Mouse (Mus musculus): Measurements from ENCODE around the gene Prpsap2.
"Not testable (repeated sequence)": the region's sequence is repeated elsewhere in the genome, so short reads cannot be mapped to it uniquely, and the experiment has no call there.

The Prpsap2 gene

GRCm38 (mm10) chr11:61761584-61762407 lies at the start of gene Prpsap2:
Gene Prpsap2 (minus strand): TSS chr11:61762088.
- peak; percentile 99 for DNase-seq (ENCODE audit: low read depth)

- no peak for DNase-seq (ENCODE audit: low read depth)
Measured at GRCm38 (mm10) chr11:61809793-61810192, 47.9 kb upstream of the Prpsap2 start.

- no peak for DNase-seq (ENCODE audit: low read depth)
Measured at GRCm38 (mm10) chr11:61808551-61809117, 46.7 kb upstream of the Prpsap2 start.

DNA sequence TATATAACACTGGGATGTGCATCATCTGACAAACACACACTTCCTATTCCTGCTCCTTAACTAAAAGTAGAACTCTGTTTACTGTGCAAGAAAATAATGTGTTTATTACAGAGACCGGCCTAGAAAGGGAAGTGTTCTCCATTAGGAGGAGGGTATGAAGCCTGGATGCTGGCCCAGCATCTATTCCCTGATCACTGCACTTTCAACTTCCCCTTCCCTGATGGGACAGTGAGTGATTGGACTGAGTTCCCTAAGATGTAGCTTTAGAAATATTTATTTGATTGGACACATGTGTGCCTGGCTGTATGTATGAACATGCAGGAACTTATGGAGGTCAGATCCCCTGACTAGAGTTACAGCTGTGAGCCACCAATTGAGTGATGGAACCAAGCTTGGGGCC lies 31.6 kb upstream of the Prpsap2 start:
- DNase-seq (ENCODE audit: low read depth) = no peak

DNA sequence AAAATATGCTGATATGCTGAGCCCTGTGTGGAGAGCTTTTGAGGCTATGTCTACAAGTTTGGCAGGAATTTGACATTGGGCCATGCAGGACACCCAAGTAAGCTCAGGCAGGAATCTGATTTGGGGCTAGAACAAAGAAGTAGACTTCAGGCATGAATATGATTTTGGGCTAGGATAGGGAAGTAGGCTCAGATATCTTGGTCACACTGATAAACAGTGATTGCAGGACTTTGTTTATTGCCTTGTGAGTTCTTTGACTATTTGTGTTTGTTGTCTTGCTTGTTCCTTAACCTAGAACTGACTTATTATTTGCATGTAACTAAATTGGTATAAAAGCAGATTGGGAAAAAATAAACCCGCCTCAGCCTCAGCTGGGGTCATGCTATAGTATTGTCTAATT lies 26.7 kb upstream of the Prpsap2 start:
- DNase-seq (ENCODE audit: low read depth) = no peak

- DNase-seq (ENCODE audit: low read depth) = not testable (repeated sequence)
Measured at GRCm38 (mm10) chr11:61782526-61782925, 20.6 kb upstream of the Prpsap2 start.

GRCm38 (mm10) chr11:61774551-61775149 lies 12.8 kb upstream of the Prpsap2 start:
- DNase-seq (ENCODE audit: low read depth) = no peak

DNA sequence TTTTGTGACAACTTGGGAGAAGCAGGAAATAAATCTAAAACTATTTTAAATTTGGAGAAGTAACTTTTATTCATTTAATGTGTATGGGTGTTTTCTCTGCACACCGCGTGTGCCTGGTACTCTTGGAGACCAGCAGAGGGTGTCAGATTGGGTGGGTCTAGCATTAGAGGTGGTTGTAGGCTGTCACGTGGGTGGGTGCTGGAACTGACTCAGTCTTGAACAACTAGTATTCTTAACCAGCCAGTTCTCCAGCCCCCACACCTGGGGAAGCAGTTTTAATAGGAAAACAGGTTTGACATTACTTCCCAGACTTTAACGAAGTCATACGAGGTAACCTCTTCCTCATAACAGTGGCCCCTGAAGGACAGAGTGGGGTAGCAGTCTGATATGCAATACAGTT lies 1.4 kb downstream of the Prpsap2 start:
- DNase-seq (ENCODE audit: low read depth) = peak; percentile 31

DNA sequence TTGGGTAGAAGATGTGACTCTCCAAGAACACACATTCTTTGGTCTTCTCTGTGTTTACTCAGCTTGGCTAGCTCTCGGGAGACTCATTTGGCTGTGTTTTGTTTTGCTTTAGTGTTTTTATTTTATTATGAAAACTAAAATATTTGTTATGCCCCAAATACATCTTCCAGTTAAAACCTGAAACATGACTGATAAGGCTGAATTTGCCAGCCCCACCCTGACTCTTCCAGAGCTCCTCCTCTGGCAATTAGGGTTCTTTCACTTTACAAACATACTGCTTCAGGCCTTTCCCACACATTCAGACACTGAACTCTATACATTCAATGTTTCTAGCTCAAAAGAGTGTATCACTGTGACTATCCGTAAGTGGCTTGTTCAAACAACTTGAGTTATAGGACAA lies 4.7 kb downstream of the Prpsap2 start:
- no peak for DNase-seq (ENCODE audit: low read depth)

DNA sequence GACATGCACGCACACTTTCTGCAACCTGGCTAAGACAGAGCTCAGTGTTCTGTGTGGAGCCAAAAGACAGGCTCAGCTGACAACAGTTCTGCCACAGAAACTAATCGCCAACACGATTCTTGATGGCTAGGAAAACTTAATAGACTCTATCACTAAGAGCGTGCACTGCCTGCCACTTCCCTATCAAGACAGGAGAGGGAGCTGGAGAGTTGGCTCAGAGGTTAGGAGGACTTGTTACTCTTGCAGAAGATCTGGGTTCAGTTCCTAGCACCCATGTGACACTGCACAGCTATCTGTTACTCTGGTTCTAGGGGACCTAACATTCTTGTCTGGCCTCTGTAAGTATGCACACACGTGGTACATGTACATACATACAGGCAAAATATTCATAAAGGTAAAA lies 10.3 kb downstream of the Prpsap2 start:
- no peak for DNase-seq (ENCODE audit: low read depth)

- no peak for DNase-seq (ENCODE audit: low read depth)
Measured at GRCm38 (mm10) chr11:61747161-61747560, 14.7 kb downstream of the Prpsap2 start.

- no peak for DNase-seq (ENCODE audit: low read depth)
Measured at GRCm38 (mm10) chr11:61745781-61746180, 16.1 kb downstream of the Prpsap2 start.

DNA sequence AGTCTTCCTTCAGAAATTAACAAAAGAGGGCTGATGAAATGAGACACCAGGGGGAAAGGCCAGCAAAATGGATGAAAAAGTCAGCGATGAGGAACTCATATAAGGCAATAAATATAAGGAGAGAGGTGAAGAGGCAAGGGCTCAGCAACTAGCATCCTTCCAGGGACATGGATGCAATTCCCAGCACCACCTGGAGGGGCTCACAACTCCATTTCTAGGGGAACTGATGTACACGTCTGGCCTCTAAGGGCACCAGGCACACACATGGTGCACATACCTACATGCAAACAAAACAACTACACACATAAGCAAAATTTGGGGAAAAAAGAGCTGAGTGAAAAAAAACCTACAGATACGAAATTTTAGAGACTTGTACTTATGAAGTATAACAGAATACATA lies 17.4 kb downstream of the Prpsap2 start:
- no peak for DNase-seq (ENCODE audit: low read depth)

GRCm38 (mm10) chr11:61743768-61744167 lies 18.1 kb downstream of the Prpsap2 start:
- no peak for DNase-seq (ENCODE audit: low read depth)

GRCm38 (mm10) chr11:61740500-61740899 lies 21.4 kb downstream of the Prpsap2 start:
- no peak for DNase-seq (ENCODE audit: low read depth)

DNA sequence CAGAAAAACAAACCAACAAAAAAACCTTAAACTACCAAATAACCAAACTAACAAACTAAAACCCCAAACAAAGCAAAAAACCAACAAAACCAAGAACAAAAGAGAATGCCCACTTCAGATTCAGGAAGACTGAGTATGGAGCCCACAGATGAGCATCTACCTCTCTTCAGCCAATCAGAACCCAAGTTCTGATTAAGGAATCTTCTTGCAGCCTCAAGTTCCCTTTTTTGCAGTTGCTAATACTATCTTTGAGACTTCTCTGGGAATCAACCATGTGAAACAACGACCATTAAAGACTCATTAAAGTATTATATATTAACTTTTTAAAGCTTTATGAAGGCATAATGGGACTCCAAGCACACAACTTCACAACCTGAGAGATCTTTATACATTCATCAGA lies 24.6 kb downstream of the Prpsap2 start:
- DNase-seq (ENCODE audit: low read depth) = no peak

DNA sequence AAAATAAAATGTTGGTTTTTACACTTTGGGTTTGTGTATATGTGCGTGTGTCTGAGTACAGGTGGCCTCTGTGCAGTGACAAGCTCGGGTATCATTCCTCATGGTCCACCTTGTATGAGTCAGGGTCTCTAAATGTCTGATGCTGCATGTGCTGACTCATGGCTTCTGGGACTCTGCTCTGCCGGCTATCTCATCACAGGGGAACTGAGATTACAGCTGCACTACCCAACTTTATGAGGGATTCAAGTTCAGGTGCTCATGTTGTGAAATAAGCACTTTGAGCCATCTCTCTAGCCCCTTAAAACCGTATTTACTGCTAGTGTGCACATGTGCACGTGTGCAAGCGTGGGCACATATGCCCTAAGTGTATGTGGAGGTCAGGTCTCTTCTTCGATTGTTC lies 29.2 kb downstream of the Prpsap2 start:
- no peak for DNase-seq (ENCODE audit: low read depth)

DNA sequence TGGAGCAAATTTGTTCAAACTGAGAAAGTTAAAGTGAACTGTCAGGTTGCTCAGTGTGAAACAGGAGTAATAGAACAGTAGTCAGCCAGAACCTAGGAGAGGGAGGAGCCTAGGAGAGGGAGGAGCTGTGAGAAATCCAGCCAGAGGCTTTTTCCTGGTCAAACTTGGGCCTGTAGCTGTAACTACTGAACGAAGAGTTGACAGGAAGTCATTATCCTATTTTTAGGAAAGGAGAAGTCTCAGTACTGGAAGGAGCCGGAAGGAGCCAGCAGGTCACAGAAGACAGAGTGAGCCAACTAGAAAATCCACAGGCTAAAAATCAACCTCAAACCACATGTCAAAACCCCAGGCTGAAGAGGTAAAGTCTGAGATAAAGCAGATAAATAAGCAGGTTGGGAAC lies 33.9 kb downstream of the Prpsap2 start:
- no peak for DNase-seq (ENCODE audit: low read depth)

GRCm38 (mm10) chr11:61722077-61722476 lies 39.8 kb downstream of the Prpsap2 start:
- no peak for DNase-seq (ENCODE audit: low read depth)

DNA sequence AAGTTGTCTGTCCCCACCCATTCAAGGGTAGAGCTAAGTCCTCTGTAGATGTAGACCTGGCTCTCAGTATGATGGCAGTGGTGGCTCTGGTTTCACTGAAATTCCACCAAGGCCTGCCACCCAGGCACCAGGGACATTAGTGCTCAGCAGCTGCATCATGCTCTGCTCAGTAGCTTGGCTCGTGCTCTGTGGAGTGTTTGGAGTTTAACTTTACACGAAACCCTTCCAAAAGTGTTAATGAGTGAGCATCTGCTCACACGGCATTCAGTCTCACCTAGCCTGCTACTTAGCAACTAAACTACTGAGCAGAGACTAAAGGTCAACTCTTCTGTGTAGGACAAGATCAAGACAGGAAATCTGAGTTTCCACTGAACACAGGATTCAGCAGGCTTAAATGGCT lies 41.3 kb downstream of the Prpsap2 start, which contains the start of gene Slc5a10:
Gene Slc5a10, minus strand, starts transcription at position 191 of the 400 bp plus-strand sequence.
- DNase-seq (ENCODE audit: low read depth) = no peak

- no peak for DNase-seq (ENCODE audit: low read depth)
Measured at GRCm38 (mm10) chr11:61719826-61720225, 42.1 kb downstream of the Prpsap2 start.

- no peak for DNase-seq (ENCODE audit: low read depth)
Measured at GRCm38 (mm10) chr11:61719387-61719786, 42.5 kb downstream of the Prpsap2 start.

DNA sequence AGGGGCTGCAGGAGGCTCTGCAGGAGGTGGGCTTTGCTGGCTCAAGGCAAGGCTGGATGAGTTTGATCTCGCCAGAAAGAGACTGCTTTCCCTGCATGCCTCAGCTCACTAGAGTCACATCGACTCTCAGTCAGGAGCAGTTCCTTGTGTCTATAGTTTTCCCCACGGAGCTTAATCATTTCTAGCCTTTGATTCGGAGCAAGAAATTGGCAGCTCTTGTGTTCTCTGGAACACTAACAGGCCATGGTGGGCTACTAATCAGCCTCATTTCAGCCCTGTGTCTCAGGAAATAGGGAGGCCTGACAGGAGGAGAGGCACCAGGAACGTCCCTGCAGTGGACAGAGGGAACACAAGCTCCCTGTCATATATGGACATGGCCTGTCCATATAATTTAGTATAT lies 43.9 kb downstream of the Prpsap2 start:
- DNase-seq (ENCODE audit: low read depth) = no peak

All from c-Kit-positive CD71-negative TER-119-negative erythroid progenitor cells, embryonic 14.5 days (primary cell).